Mouse (Mus musculus): ENCODE results near the gene Olfr91.
"Not testable (repeated sequence)": the region's sequence is repeated elsewhere in the genome, so short reads cannot be mapped to it uniquely, and the experiment has no call there.

The Olfr91 gene

DNA sequence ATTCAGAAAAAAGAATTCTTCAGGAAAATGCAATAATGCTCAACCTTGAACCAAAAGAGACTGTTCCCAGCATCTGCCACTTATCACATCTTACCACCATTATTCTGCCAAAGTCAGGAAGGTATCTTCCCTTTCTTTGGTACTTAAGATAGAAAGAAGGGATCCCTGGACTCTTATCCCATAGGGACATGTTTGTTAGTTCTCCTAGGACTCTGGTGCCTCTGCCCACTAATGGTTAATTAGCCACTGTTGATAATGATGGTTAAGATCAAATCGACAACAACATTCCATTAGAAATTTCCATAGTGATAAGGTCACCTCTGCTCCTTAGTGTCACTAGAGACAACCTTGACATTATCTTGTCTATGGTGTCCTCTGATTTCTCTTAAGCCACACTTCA lies at the start of gene Olfr91:
Gene Olfr91, minus strand, starts transcription at position 101 of the 400 bp plus-strand sequence.
- DNase-seq (ENCODE audit: low read depth in 1 of 2, low spot score in 2 of 2) = no peak

DNA sequence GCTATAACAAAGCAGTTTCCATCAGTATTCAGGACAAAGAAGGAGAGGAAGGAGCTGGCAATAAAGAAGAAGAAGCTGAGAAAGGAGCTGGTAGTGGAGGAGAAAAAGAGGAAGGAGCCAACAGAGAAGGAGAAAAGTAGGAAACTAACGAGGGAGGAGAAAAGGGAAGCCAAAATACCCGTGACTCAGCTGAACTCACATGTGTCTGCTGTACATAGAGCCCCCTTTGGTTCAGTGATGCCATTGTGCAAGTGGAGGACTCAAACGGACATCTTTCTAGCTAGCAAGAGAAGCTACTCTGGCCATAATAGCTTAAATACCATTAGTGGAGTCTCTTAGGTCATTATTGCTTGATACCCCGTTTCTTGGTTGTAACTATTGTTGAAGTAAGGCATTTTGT lies 33.3 kb upstream of the Olfr91 start:
- not testable (repeated sequence) for DNase-seq (ENCODE audit: low read depth in 1 of 2, low spot score in 2 of 2)

DNA sequence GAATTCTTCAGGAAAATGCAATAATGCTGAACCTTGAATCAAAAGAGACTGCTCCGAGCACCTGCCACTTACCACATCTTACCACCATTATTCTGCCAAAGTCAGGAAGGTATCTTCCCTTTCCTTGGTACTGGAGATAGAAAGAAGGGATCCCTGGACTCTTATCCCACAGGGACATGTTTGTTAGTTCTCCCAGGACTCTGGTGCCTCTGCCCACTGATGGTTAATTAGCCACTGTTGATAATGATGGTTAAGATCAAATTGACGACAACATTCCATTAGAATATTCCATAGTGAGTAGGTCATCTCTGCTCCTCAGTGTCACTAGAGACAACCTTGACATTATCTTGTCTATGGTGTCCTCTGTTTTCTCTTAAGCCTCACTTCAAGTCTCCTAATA lies 21.9 kb upstream of the Olfr91 start, which contains the start of gene Olfr92:
Gene Olfr92, minus strand, starts transcription at position 101 of the 400 bp plus-strand sequence.
- DNase-seq (ENCODE audit: low read depth in 1 of 2, low spot score in 2 of 2) = no peak

DNA sequence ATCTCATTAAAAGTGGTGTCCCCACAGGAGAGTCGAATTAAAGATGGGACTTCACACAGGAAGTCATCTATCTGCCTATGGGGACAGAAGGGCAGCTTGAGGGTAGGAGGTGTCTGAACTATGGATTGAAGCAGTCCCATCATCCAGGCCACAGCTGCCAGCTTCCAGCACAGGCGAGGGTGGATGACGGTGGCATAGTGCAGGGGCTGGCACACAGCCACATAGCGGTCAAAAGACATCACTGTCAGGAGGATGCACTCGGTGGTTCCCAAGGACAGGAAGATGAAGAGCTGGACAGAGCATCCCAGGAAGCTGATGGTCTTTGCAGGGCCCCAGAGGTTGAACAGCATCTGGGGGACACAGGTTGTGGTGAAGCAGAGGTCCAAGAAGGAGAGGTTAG lies 4.8 kb downstream of the Olfr91 start:
- no peak for DNase-seq (ENCODE audit: low read depth in 1 of 2, low spot score in 2 of 2)

DNA sequence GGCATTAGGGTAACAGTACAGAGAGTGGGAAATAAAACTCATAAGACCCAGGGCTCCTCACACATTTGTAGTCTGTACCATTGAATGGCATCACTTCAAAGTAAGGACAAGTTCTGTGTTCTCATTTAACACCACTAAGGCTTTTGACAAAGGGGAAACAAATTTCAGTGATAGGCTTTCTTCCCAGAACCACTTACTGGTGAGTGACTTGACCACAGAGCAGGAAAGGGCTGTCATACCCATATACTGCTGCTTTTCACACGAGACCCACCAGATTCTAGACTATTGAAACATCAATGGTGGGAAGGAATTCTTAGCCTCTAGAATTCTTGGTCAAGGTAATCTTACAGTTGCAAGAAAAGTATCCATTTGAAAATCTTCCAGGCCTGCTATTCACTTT lies 5.9 kb downstream of the Olfr91 start:
- DNase-seq (ENCODE audit: low read depth in 1 of 2, low spot score in 2 of 2) = no peak

DNA sequence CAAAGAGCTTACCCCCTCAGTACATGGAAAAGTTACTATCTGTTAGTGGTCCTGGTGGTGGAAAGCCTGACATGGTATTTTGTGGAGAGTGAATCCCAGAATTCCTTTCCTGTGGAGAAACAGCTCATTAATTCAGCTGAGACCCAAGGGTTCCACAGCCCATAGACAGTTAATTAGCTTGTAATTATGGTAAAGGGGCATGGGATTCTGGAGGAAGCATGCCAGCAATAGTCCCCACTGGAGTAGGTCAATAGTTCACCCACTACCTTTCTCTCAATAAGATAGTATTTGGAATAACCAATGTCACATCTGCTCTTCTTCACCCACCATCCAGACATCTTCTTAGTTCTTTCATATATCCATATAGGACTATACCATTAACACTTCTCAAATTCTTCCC lies 9.7 kb downstream of the Olfr91 start, which contains the start of gene Olfr90:
Gene Olfr90, minus strand, starts transcription at position 101 of the 400 bp plus-strand sequence.
- DNase-seq (ENCODE audit: low read depth in 1 of 2, low spot score in 2 of 2) = no peak

DNA sequence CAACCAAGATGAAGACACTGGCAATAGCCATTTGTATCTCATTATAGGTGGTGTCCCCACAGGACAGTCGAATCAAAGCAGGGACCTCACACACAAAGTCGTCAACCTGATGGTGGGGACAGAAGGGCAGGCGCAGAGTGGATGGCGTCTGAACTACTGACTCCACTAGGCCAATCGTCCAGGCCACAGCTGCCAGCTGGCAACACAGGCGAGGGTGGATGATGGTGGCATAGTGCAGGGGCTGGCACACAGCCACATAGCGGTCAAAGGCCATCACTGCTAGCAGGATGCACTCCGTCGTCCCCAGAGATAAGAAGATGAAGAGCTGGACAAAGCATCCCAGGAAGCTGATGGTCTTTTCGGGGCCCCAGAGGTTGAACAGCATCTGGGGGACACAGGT lies 12.5 kb downstream of the Olfr91 start:
- no peak for DNase-seq (ENCODE audit: low read depth in 1 of 2, low spot score in 2 of 2)

DNA sequence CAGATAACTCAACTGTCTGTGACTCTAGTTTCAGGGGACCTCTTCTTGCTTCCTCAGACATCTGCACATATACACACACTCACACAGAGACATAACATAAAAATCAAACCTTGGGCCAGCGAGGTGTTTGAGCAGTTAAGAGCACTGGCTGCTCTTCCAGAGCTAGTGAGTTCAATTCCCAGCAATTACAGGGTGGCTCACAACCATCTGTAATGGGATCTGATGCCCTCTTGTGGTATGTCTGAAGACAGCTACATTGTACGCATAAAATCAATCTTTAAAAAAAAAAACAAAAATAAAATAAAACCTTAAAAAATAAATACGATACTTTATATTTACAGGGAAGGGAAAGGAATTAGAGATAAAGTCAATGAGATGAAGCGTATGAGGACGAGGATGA lies 13.4 kb downstream of the Olfr91 start:
- no peak for DNase-seq (ENCODE audit: low read depth in 1 of 2, low spot score in 2 of 2)

DNA sequence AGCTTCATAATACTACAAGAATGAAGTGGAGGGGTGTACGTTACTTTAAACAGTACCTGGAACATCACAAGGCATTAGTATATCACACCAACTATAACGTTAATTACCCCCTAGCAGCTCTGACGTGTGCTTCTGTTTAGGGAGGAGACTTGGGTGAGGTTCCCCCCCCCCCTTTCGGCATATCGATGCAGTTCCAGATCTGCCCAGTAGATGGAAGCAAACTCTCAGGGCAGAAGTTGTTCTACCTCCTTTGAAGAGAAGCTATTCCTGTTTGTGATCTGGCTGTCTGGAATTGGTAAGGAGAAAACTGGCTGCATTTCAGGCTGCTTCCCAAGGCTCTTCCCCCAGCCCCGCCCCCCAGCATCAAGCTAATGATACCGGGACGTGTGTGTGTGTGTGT lies 14.8 kb downstream of the Olfr91 start:
- DNase-seq (ENCODE audit: low read depth in 1 of 2, low spot score in 2 of 2) = no peak

DNA sequence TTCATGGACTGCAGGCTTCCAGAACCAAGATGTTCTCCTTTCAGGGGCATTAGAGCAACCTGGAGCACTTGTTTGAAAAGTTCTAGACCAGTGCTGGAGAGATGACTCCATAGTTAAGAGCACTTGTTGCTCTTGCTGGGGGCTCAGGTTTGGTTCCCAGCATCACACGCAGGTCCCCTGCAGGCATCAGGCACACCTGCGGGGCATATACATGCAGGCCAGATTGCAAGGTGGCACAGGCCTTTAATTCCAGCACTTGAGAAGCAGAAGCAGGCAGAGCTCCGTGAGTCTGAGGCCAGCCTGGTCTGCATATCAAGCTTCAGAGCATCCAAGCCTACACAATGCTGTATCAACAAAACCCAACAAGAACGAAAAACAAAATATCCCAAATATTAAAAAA lies 16.4 kb downstream of the Olfr91 start:
- no peak for DNase-seq (ENCODE audit: low read depth in 1 of 2, low spot score in 2 of 2)

DNA sequence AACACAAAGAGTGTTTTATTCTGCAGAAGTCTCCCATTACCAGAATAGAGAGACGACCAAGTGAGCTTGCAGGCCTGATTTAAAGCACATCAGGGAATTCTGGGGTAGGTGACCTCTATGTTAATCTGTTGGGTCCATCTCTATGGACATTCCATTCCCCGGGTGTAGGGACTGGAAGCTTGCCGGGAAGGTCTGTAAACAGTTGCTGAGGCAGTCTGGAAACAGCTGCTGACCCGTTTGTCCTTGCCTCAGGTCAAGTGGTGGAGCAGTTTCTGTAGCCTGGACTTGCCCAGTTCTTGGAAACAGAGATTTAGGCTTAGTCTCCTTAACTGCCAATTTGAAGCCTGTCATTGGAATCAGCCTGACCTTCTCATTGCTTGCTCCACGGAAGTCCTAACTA lies 18.0 kb downstream of the Olfr91 start:
- no peak for DNase-seq (ENCODE audit: low read depth in 1 of 2, low spot score in 2 of 2)

DNA sequence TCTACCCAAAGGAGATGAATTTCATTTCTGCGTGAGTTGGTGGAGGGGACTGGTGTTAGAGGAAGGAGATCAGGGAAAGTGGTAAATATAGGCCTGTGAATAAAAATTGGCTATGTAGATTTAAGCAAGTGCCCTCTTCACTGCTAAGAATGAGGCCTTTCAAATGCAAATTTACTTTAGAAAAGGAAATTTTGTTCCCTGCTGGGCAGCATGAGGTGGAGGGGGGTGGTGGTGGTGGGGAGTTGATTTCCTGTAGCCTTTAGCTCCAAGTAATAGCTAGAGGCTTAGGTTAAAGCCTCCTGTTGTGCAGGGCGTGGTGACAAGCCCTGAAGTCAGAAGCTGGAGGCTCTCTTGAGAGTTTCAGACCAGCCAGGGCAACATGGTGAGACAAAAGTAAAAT lies 19.1 kb downstream of the Olfr91 start:
- DNase-seq (ENCODE audit: low read depth in 1 of 2, low spot score in 2 of 2) = no peak

DNA sequence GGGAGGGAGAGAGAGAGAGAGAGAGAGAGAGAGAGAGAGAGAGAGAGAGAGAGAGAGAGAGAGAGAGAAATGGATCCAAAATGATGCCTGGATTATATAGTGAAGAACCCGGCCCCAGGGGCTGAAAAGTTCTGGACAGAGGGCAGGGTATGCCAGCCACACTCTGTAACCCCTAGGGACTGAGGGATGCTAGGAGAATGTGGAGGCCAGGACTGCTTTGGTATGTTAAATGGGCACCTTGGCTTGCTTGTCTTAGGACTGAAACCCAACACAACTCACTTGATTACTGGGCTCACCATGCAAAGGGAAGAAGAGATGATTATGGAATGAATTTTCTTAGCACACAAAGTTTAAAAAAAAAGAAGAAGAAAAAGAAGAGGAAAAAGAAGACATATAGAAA lies 19.9 kb downstream of the Olfr91 start:
- DNase-seq (ENCODE audit: low read depth in 1 of 2, low spot score in 2 of 2) = no peak

DNA sequence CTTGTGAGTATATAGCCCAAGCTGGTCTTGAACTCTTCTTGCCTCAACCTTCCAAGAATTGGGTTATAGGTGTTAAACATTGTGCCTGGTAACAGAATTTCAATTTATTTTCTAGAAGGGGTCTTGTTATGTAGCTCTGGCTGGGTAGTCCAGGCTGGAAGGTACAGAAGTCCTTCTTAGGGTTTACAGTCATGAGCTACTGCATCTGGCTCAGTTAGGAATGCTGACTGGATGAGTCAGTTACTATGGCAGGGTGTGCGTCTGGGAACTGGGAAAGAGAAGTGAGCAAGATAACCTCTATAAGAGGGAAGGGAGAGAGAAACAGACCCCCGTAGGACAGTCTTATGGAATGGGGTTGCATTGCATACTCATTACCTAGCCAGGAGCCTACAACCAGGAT lies 22.3 kb downstream of the Olfr91 start:
- DNase-seq (ENCODE audit: low read depth in 1 of 2, low spot score in 2 of 2) = no peak

DNA sequence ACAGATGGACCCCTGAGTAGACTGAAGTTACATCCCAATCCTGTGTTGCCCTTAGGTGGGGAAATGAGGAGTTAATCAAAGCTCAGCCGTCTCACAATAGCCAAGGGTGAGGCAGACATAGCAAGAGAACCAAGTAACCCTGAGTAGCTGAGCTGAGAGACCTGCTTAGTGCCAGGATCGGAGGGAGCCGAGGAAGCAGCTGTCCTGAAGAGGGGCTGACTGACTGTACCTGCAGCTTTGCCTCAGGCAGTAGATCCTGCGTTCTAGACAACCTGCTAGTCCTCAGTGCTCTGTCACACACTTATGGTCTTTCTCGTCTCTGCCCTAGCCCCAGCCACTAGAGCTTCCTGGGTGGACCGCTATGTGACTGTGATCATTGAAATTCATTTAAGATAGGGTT lies 22.9 kb downstream of the Olfr91 start:
- DNase-seq (ENCODE audit: low read depth in 1 of 2, low spot score in 2 of 2) = no peak

DNA sequence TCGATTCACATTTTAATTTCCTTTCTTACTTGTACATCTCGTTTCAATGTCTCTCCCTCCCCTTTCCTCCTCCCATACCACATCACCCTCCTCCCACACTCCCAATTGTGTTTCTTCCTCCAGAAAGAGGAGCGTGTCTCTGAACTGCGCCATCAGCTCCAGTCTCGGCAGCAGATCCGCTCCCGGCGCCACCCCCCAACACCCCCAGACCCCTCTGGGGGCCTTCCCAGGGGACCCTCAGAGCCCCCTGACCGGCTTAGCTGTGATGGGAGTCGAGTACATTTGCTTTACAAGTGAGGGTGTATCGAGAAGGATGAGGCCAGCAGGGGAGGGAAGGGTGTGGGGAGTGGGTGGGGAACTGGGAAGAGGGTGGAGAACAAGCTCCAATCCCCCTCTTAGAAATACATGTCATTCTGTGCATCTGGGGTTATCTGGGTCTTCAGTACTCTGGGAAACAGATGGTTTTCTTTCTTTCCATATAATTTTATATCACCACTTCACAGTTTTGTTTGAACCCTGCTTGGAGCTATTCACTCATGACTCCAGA lies 25.3 kb downstream of the Olfr91 start:
- no peak for DNase-seq (ENCODE audit: low read depth in 1 of 2, low spot score in 2 of 2)

DNA sequence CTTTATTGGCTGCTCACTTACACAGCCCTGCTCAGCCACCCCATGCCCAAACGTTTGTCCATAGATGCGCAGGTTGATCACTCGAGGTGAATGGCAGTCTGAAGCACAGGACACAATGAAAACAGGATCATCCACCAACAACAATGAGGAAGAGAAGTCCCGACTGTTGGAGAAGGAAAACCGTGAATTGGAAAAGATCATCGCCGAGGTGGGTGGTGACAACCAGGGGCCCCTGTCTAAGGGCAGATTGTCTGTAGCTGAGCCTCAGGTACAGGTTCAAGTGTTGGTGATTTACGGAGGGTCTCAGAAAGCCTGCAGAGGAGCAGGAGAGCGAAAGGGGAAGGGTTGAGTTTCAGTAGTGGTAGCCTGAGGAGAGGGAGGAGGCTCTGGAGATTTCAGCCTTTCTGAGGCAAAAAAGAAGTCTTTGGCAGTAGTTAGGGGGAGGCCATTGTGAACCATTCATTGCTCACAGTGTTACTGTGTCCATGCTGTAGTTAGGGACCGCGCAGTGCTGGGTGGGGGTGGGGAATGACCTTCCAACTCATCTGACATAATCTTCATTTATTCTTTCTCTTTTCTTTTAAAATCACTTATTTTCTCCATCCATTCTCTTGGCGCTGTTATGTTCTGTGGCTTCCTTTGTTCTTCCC lies 25.9 kb downstream of the Olfr91 start:
- DNase-seq (ENCODE audit: low read depth in 1 of 2, low spot score in 2 of 2) = no peak

DNA sequence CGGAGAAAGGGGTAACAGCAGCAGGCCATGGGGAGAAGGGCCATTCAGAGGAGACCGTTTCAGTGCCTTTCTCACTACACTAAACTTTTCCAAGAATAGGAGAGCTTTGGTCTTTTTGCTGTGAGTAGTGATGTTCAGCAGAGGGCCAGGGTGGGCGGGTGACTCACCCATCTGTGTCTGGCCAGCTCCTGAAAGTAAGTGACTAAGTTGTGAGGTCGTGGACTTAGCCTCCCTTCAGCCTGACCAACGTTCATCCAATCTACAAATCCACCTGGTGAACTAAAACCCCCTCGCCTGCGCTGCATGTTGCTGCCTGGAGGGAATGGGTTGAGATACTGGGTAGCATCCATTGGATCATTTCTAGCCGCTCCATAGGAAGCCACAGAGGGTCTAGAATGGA lies 28.0 kb downstream of the Olfr91 start:
- no peak for DNase-seq (ENCODE audit: low read depth in 1 of 2, low spot score in 2 of 2)

DNA sequence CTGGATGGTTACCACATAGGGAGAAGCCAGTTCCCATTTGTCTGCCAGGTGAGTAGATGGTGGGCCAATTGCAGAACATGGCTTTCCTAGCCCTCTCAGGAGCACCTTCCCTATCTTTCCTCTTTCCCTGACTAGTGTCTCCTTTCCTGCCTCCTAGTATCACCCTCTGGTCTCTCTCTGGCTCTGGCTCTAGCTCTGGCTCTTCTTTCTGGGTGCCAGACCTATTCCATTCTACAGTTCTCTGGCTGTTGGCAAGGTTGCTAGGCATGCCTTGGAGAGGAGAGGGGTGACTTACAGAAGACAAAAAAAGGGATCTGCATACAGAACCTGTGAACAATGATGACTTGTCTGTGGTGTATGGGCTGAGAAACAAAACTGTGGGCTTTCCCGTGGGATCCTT lies 30.2 kb downstream of the Olfr91 start:
- no peak for DNase-seq (ENCODE audit: low read depth in 1 of 2, low spot score in 2 of 2)

DNA sequence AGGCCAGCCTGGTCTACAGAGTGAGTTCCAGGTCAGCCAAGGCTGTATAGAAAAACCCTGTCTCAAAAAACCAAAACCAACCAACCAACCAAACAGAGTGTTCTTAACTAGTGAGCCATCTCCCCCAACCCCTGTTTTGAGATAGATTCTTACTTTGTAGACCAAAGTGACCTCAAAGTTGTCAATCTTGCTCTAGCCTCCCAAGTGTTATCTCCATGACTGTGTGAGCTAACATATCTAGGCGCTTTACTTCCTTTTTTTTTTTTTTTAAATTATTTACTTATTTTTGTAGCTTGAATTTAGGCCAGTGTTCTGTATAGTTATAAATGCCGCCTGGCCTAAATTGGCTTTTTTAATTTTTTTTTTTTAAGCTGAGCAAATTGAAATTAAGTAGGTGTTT lies 32.1 kb downstream of the Olfr91 start:
- DNase-seq (ENCODE audit: low read depth in 1 of 2, low spot score in 2 of 2) = no peak

DNA sequence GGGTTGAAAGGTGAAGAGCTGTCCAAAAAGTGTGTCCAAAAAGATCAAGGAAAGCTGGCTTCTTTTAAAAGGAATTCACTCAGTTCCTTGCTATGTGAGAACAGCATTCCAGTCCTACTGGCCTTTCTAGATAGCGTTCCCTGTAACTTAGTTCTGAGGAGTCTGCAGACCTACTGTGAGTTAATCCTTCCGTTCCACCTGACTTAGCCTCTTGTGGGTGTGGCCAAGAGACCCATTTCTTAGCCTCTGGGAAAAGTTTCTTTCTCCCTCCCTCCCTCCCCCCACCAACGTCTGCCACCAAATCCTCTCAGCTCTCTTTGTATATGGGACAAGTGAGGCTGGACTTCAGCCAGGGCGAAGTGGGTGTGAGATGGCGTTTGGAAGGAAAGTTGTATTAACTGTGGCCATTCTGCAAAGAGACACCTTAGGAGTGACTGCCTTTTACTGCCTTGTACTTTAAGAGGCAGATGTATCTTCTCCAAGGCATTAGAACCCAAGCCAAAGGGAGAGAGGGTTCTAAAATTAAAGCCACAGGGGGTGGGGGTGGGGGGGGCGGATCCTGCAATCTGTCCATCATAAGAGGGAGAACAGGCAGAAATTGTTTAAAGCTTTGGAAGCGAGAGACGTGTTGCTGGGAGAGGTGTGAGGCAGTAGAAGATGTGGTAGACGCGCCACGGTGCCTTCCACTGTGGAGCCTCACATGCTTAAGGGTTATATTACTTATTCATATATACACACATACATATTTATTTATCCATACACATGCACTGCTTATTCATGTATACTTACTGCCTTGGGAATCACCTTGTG lies 34.2 kb downstream of the Olfr91 start:
- no peak for DNase-seq (ENCODE audit: low read depth in 1 of 2, low spot score in 2 of 2)

DNA sequence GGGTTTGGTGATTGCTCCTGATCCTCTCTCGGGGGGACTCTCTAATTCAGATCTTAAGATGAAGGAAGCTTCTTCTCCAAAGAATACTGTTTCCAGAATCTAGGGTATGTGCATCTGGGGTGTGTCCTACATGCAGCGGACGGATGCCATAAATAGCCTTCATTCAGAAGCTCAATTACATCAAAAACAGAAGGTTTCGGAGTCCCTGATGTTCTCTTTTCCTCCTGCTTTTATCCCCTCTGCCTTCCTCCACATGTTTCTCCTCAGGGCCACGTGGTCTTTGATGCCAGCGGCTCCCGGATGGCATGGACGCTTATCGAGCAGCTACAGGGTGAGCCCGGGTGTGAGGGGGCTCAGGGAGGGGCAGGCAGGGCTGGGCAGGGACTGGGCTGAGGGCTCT lies 35.0 kb downstream of the Olfr91 start:
- no peak for DNase-seq (ENCODE audit: low read depth in 1 of 2, low spot score in 2 of 2)

All from monocyte, adult 2 months (primary cell).